Mouse (Mus musculus) liver, postnatal 0 days (tissue): ENCODE measurements around the gene Stk39.

ENCODE experiments used
- CTCF ChIP-seq: sonication (generic); IDR thresholded peaks from 2 replicates; pipeline ENCODE4 v1.5.1; 2016; ENCODE audit warnings: antibody characterized with exemption, low read depth
- EP300 ChIP-seq: IDR thresholded peaks from 2 replicates; pipeline ENCODE4 v1.6.1; 2016; ENCODE audit warnings: antibody characterized with exemption, low read depth, mild to moderate bottlenecking

- TF ChIP-seq CTCF (no peak), EP300 (no peak)
These were observed 154.6 kb downstream of the Stk39 start for GRCm38 (mm10) chr2:68317452-68317851.
